Mouse (Mus musculus) forebrain, embryonic 15.5 days (tissue): ENCODE measurements around the gene Gmip. TPM values are rescaled to one million over a fixed set of nuclear protein-coding genes. Genes with fewer than 3 reads are reported as not detected.

Source experiments
- ATAC-seq: fragments of 200-750 bp; cut with Nextera tagmentation; replicated peaks from 2 replicates; pipeline ENCODE4 v1.8.0; 2017; ENCODE audit warnings: mild to moderate bottlenecking, moderate TSS enrichment, moderate library complexity
- H3K27ac ChIP-seq: fragments of 300-500 bp; sonication (generic); replicated peaks from 2 replicates; pipeline ENCODE4 v1.5.1; 2015; ENCODE audit warnings: mild to moderate bottlenecking, inconsistent platforms
- H3K27me3 ChIP-seq: fragments of 300-500 bp; sonication (generic); 2 replicates; pipeline ENCODE4 v1.6.1; 2015; ENCODE audit warnings: inconsistent platforms
- H3K36me3 ChIP-seq: fragments of 300-500 bp; sonication (generic); 2 replicates; pipeline ENCODE4 v1.6.1; 2015; ENCODE audit warnings: mild to moderate bottlenecking, inconsistent platforms
- H3K4me1 ChIP-seq: fragments of 300-500 bp; sonication (generic); 2 replicates; pipeline ENCODE4 v1.6.1; 2015; ENCODE audit warnings: inconsistent platforms
- H3K4me2 ChIP-seq: fragments of 300-500 bp; sonication (generic); replicated peaks from 2 replicates; pipeline ENCODE4 v1.6.1; 2015; ENCODE audit warnings: mild to moderate bottlenecking, inconsistent platforms
- H3K4me3 ChIP-seq: fragments of 300-500 bp; sonication (generic); 2 replicates; pipeline ENCODE4 v1.5.1; 2015; ENCODE audit warnings: mild to moderate bottlenecking, inconsistent platforms
- H3K9ac ChIP-seq: fragments of 300-500 bp; sonication (generic); replicated peaks from 2 replicates; pipeline ENCODE4 v1.6.1; 2015; ENCODE audit warnings: mild to moderate bottlenecking, inconsistent platforms
- H3K9me3 ChIP-seq: fragments of 300-500 bp; sonication (generic); 2 replicates; pipeline ENCODE4 v1.6.1; 2016; ENCODE audit warnings: inconsistent platforms
- WGBS: fragments of 180-500 bp; shearing (Covaris S2); methylation state at CpG from one replicate; pipeline ENCODE4 v1.1.7; 2015; ENCODE audit warnings: mixed read lengths; 5-methylcytosine and 5-hydroxymethylcytosine counted together
- polyA plus RNA-seq: library from polyadenylated mRNA; unstranded; fragments of >200 nt; fragmentation: Nextera tagmentation; extraction: Ambion mirVana; gene quantifications from 2 replicates; pipeline ENCODE4 v1.2.1, GENCODE M21; 2015

The Gmip gene
- polyA plus RNA-seq, 1 experiment from 2014 or later = 44.4 TPM

GRCm38 (mm10) chr8:69805491-69805890 is 3.0 kb upstream of the Gmip start:
- no peak for ATAC-seq
- no peak overlapping the region for H3K4me2 ChIP-seq
- no peaks in the 10 kb centered on the region for H3K27me3 ChIP-seq
- no peak overlapping the region for H3K9ac ChIP-seq
- H3K27ac ChIP-seq = no peak overlapping the region
- WGBS = 91% methylated on average over 9 of the region's 9 CpGs
- no peaks in the 10 kb centered on the region for H3K9me3 ChIP-seq
- peaks cover 74% of the 10 kb centered on the region for H3K36me3 ChIP-seq
- peaks cover 14% of the 10 kb centered on the region for H3K4me1 ChIP-seq
- H3K4me3 ChIP-seq = no peak overlapping the region

DNA sequence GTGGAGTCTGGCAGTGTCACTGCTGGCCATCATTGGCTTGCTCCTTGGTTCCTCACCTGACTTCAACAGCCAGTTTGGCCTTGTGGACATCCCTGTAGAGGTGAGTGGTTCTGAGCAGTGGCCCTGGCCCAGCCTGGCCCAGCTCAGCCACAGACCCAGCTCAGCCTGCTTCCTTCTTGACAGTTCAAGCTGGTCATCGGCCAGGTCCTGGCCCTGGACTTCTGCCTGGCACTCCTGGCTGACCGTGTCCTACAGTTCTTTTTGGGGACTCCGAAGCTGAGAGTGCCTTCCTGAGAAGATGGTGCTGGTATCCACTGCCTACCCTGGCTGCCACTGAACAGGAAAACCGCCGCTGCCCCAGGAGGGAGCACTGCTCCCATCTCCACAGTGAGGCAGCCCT is 1.2 kb upstream of the Gmip start:
- Histone ChIP-seq H3K36me3 (peaks cover 71% of the 10 kb centered on the region), H3K27me3 (no peaks in the 10 kb centered on the region), H3K4me1 (peaks cover 14% of the 10 kb centered on the region), H3K4me2 (no peak overlapping the region), H3K4me3 (no peak overlapping the region), H3K9ac (no peak overlapping the region), H3K27ac (no peak overlapping the region), H3K9me3 (no peaks in the 10 kb centered on the region)
- ATAC-seq = no peak
- 96% methylated on average over 5 of the region's 5 CpGs for WGBS

DNA sequence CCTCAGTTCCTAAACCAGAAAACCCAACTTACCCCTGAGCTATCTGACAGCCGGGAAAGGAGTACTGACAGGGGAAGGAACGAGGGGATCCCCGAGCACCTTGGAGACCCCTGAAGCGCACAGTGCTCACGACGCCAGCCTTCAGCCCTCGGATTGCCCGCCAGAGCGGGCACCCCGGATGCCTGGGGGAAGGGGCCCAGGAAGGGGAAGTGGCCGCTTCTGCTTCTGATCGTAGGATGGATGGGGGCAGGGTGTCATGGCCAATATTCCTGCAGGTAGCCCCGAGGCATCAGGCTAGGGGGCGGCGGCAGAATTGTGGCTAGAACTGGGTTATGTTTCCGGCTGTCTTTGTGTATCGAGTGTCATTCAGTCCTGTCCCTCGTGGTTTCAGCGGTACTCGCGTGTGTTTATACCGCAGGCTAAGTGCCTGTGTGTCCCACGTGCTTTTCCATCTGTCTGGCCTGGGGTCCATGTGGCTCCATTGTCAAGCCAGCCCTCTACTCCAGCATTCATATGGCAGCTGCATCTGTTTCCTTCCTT is 455 bp downstream of the Gmip start:
- peak; percentile 76 for ATAC-seq
- Histone ChIP-seq H3K27ac (peak overlapping the region; percentile 75), H3K27me3 (no peaks in the 10 kb centered on the region), H3K9me3 (no peaks in the 10 kb centered on the region), H3K4me1 (peaks cover 14% of the 10 kb centered on the region), H3K4me2 (peak overlapping the region; percentile 68), H3K4me3 (peak overlapping the region; percentile 61), H3K9ac (peak overlapping the region; percentile 69), H3K36me3 (peaks cover 63% of the 10 kb centered on the region)
- WGBS = 3% methylated on average over 23 of the region's 23 CpGs

GRCm38 (mm10) chr8:69809820-69810219 is 1.3 kb downstream of the Gmip start:
- Histone ChIP-seq H3K9me3 (no peaks in the 10 kb centered on the region), H3K27ac (no peak overlapping the region; the same call in 1 of the 2 replicates), H3K9ac (no peak overlapping the region), H3K27me3 (no peaks in the 10 kb centered on the region), H3K36me3 (peaks cover 64% of the 10 kb centered on the region), H3K4me2 (peak overlapping the region; percentile 68), H3K4me3 (peak overlapping the region; percentile 61), H3K4me1 (peaks cover 14% of the 10 kb centered on the region)
- ATAC-seq = no peak
- 74% methylated on average over 3 of the region's 3 CpGs for whole genome bisulfite sequencing

- no peak overlapping the region for H3K4me3 ChIP-seq
- H3K36me3 ChIP-seq = peaks cover 66% of the 10 kb centered on the region
- peaks cover 3% of the 10 kb centered on the region for H3K4me1 ChIP-seq
- ATAC-seq = no peak
- H3K4me2 ChIP-seq = no peak overlapping the region
- 90% methylated on average over 2 of the region's 2 CpGs for WGBS
- no peaks in the 10 kb centered on the region for H3K9me3 ChIP-seq
- H3K9ac ChIP-seq = no peak overlapping the region
- H3K27me3 ChIP-seq = no peaks in the 10 kb centered on the region
- no peak overlapping the region for H3K27ac ChIP-seq
Observed at GRCm38 (mm10) chr8:69814881-69815280, 6.4 kb downstream of the Gmip start.

GRCm38 (mm10) chr8:69815396-69815795 is 6.9 kb downstream of the Gmip start:
- Histone ChIP-seq H3K27me3 (no peaks in the 10 kb centered on the region), H3K36me3 (peaks cover 63% of the 10 kb centered on the region), H3K27ac (no peak overlapping the region), H3K4me3 (no peak overlapping the region), H3K4me1 (no peaks in the 10 kb centered on the region), H3K9me3 (no peaks in the 10 kb centered on the region), H3K9ac (no peak overlapping the region), H3K4me2 (no peak overlapping the region)
- no peak for ATAC-seq
- WGBS = 98% methylated on average over 4 of the region's 4 CpGs

GRCm38 (mm10) chr8:69820466-69820865 is 12.0 kb downstream of the Gmip start:
- H3K4me3 ChIP-seq = no peak overlapping the region
- H3K4me2 ChIP-seq = no peak overlapping the region
- WGBS = 92% methylated on average over 9 of the region's 9 CpGs
- H3K27me3 ChIP-seq = no peaks in the 10 kb centered on the region
- H3K9ac ChIP-seq = no peak overlapping the region
- H3K9me3 ChIP-seq = no peaks in the 10 kb centered on the region
- peaks cover 34% of the 10 kb centered on the region for H3K4me1 ChIP-seq
- H3K27ac ChIP-seq = no peak overlapping the region
- H3K36me3 ChIP-seq = peaks cover 32% of the 10 kb centered on the region
- ATAC-seq = no peak

GRCm38 (mm10) chr8:69821971-69822385 is 13.5 kb downstream of the Gmip start:
- Histone ChIP-seq H3K27ac (peak overlapping the region; percentile 70), H3K36me3 (peaks cover 31% of the 10 kb centered on the region), H3K9ac (peak overlapping the region; percentile 87), H3K27me3 (no peaks in the 10 kb centered on the region), H3K4me3 (peak overlapping the region; percentile 81), H3K9me3 (no peaks in the 10 kb centered on the region), H3K4me1 (peaks cover 37% of the 10 kb centered on the region), H3K4me2 (peak overlapping the region; percentile 86)
- peak; percentile 40 for ATAC-seq
- WGBS = under 1% methylated on average over 17 of the region's 22 CpGs

DNA sequence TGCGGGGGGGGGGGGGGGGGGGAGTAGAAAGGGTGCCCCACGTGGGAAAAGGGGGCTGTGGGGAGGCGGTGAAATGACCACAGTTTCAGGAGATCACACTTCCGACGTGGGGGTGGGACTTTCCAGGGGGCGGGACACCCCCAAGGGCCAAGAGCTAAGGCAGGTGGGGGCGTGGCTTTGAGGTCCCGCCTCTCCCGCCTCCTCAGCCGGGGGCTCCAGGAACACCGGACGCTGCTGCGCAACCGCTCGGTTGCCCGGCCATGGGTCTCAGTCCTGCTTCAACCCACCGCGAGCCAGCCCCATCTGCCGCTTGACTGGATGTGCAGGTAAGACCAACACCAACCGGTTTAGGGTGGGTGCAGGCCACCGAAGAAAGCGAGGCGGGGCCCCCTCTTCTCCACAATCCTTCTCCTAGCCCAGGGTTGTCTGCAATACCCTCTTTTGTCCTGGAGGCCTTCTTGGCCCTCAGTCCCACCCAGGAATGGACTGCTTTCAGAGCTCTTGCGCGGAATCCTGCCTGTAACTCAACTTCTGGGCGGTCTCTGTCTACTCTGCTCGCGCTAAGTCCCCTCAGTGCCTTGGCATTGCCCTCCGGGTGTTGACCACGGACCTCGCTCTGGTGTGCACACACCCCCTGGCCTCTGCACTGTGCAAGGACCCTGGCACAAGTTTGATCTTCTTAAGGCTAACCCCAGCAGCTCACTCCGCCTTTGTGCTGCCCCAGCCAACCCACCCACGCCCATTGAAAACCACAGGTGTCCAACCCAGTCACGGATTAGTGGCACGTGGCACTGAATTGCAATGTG is 14.1 kb downstream of the Gmip start, which contains the start of gene Lpar2:
Gene Lpar2, plus strand, starts transcription at position 44 of the 806 bp plus-strand sequence.
- under 1% methylated on average over 29 of the region's 35 CpGs for WGBS
- Histone ChIP-seq H3K9ac (peak within 1 kb of the TSS; percentile 87), H3K4me1 (peaks cover 37% of the 10 kb centered on the region), H3K4me2 (peak within 1 kb of the TSS; percentile 86), H3K9me3 (no peaks in the 10 kb centered on the region), H3K27me3 (no peaks in the 10 kb centered on the region), H3K4me3 (peak within 1 kb of the TSS; percentile 81), H3K36me3 (peaks cover 31% of the 10 kb centered on the region), H3K27ac (peak within 1 kb of the TSS; percentile 70)
- peak; percentile 77 for ATAC-seq

DNA sequence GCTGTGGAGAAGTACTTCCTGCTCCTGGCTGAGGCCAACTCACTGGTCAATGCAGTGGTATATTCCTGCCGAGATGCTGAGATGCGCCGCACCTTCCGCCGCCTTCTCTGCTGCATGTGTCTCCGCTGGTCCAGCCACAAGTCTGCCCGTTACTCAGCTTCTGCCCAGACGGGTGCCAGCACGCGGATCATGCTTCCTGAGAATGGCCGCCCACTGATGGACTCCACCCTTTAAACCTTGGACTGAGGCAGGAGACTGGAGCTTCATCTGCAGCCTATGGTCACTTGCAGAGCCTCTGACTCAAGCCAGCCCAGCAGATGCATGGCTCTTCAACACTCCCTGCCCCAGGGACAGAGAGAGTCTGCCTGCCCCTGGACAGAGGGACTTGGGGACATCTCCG is 17.9 kb downstream of the Gmip start:
- peaks cover 37% of the 10 kb centered on the region for H3K4me1 ChIP-seq
- no peak overlapping the region for H3K27ac ChIP-seq
- H3K9ac ChIP-seq = no peak overlapping the region
- H3K9me3 ChIP-seq = no peaks in the 10 kb centered on the region
- no peaks in the 10 kb centered on the region for H3K27me3 ChIP-seq
- 94% methylated on average over 12 of the region's 12 CpGs for WGBS
- no peak for ATAC-seq
- H3K36me3 ChIP-seq = peaks cover 23% of the 10 kb centered on the region
- H3K4me3 ChIP-seq = no peak overlapping the region
- H3K4me2 ChIP-seq = no peak overlapping the region

- peak within 1 kb of the TSS; percentile 74 for H3K4me3 ChIP-seq
- H3K9me3 ChIP-seq = no peaks in the 10 kb centered on the region
- H3K36me3 ChIP-seq = peaks cover 10% of the 10 kb centered on the region; the same call in 1 of the 2 replicates
- peak; percentile 99 for ATAC-seq
- WGBS = under 1% methylated on average over 38 of the region's 38 CpGs
- H3K27ac ChIP-seq = peak within 1 kb of the TSS; percentile 90
- peak within 1 kb of the TSS; percentile 86 for H3K4me2 ChIP-seq
- peak within 1 kb of the TSS; percentile 78 for H3K9ac ChIP-seq
- no peaks in the 10 kb centered on the region for H3K27me3 ChIP-seq
- H3K4me1 ChIP-seq = peaks cover 22% of the 10 kb centered on the region
Observed at GRCm38 (mm10) chr8:69832298-69832853, 23.9 kb downstream of the Gmip start, which contains the start of gene Pbx4. Gene Pbx4, plus strand, starts transcription at chr8:69832491.

GRCm38 (mm10) chr8:69837057-69837682 is 28.7 kb downstream of the Gmip start:
- Histone ChIP-seq H3K4me2 (no peak overlapping the region), H3K36me3 (no peaks in the 10 kb centered on the region), H3K4me3 (no peak overlapping the region), H3K4me1 (peaks cover 15% of the 10 kb centered on the region), H3K9ac (no peak overlapping the region), H3K27ac (no peak overlapping the region), H3K9me3 (no peaks in the 10 kb centered on the region), H3K27me3 (no peaks in the 10 kb centered on the region)
- ATAC-seq = no peak
- 90% methylated on average over 8 of the region's 8 CpGs for WGBS
